Mouse (Mus musculus): ENCODE results near the gene Kcnip2.

Gene Kcnip2

GRCm38 (mm10) chr19:45782315-45783001 lies 33.4 kb downstream of the Kcnip2 start:
- H3K4me1 ChIP-seq (replicated peaks; ENCODE audit: low read depth, low read length), result peaks cover 60% of the 10 kb centered on the region
- no peaks in the 10 kb centered on the region for H3K27me3 ChIP-seq (ENCODE audit: insufficient read depth, low read length)
- no peaks in the 10 kb centered on the region for H3K9me3 ChIP-seq (ENCODE audit: low read length)
- H3K4me3 ChIP-seq (replicated peaks; ENCODE audit: low read length), result peak overlapping the region; percentile 98
- peaks cover 42% of the 10 kb centered on the region for H3K36me3 ChIP-seq (ENCODE audit: insufficient read depth, low read length)
- TF ChIP-seq POU5F1 (IDR thresholded peaks at IDR 0.05; ENCODE audit: borderline replicate concordance, low read length) (no peak), CTCF (conservative IDR thresholded peaks at IDR 0.05; ENCODE audit: low read length) (no peak), NANOG (IDR thresholded peaks at IDR 0.05; ENCODE audit: borderline replicate concordance, low read length) (no peak)

DNA sequence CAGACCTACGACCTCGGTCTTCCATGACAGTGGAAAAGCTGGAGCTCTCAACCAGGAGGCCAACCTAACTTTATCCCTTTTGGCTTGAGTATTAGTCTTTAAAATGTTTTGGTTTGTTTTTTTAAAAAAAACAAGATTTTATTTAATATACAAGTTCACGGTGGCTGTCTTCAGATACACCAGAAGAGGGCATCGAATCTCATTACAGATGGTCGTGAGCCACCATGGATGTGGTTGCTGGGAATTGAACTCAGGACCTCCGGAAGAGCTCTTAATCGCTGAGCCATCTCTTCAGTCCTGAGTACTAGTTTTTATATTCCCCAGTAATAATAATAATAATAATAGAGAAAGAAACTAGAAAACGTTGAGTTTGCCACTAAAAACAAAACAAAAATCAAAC lies 34.2 kb downstream of the Kcnip2 start:
- Histone ChIP-seq H3K27me3 (ENCODE audit: insufficient read depth, low read length) (no peaks in the 10 kb centered on the region), H3K36me3 (ENCODE audit: insufficient read depth, low read length) (peaks cover 50% of the 10 kb centered on the region), H3K9me3 (ENCODE audit: low read length) (no peaks in the 10 kb centered on the region), H3K4me3 (replicated peaks; ENCODE audit: low read length) (peak overlapping the region; percentile 98), H3K4me1 (replicated peaks; ENCODE audit: low read depth, low read length) (peaks cover 52% of the 10 kb centered on the region)
- TF ChIP-seq NANOG (IDR thresholded peaks at IDR 0.05; ENCODE audit: borderline replicate concordance, low read length) (no peak), POU5F1 (IDR thresholded peaks at IDR 0.05; ENCODE audit: borderline replicate concordance, low read length) (no peak), CTCF (conservative IDR thresholded peaks at IDR 0.05; ENCODE audit: low read length) (no peak)

DNA sequence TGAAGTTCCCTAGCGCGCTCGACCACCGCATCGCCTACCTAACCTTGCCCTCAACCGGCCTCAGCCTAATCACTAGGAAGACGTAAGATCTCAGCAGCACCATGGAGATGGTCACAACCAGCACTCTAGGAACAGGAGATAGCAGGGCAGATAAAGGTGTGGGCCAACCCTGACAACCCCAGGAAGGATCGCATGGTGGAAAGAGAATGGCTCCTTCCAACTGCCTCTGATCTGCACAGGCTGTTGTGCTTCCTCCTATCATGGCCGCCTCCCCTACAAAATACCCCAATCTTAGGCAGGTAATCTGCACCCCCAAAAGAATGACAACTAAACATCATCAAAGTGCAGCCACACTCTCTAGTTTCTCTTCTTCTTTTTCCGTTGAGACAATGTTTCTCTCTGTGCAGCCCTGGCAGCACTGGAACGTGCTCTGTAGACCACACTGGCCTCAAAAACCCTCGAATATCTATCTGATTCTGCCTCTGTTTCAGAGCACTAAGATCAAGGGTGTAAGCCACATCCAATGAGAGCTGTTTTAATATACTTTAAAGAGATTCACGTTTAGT lies 35.4 kb downstream of the Kcnip2 start:
- Histone ChIP-seq H3K4me1 (replicated peaks; ENCODE audit: low read depth, low read length) (peaks cover 46% of the 10 kb centered on the region), H3K4me3 (replicated peaks; ENCODE audit: low read length) (0 out of 2 replicates have a peak overlapping the region, but pooled peaks have one; percentile 98), H3K9me3 (ENCODE audit: low read length) (no peaks in the 10 kb centered on the region), H3K27me3 (ENCODE audit: insufficient read depth, low read length) (no peaks in the 10 kb centered on the region), H3K36me3 (ENCODE audit: insufficient read depth, low read length) (peaks cover 62% of the 10 kb centered on the region)
- TF ChIP-seq CTCF (conservative IDR thresholded peaks at IDR 0.05; ENCODE audit: low read length), result no peak
- no peak for TF ChIP-seq NANOG (IDR thresholded peaks at IDR 0.05; ENCODE audit: borderline replicate concordance, low read length)
- TF ChIP-seq POU5F1 (IDR thresholded peaks at IDR 0.05; ENCODE audit: borderline replicate concordance, low read length), result no peak

- peaks cover 18% of the 10 kb centered on the region for H3K4me1 ChIP-seq (replicated peaks; ENCODE audit: low read depth, low read length)
- no peak overlapping the region for H3K4me3 ChIP-seq (replicated peaks; ENCODE audit: low read length)
- no peaks in the 10 kb centered on the region for H3K27me3 ChIP-seq (ENCODE audit: insufficient read depth, low read length)
- peaks cover 100% of the 10 kb centered on the region for H3K36me3 ChIP-seq (ENCODE audit: insufficient read depth, low read length)
- TF ChIP-seq POU5F1 (IDR thresholded peaks at IDR 0.05; ENCODE audit: borderline replicate concordance, low read length), result no peak
- TF ChIP-seq NANOG (IDR thresholded peaks at IDR 0.05; ENCODE audit: borderline replicate concordance, low read length), result no peak
- no peak for TF ChIP-seq CTCF (conservative IDR thresholded peaks at IDR 0.05; ENCODE audit: low read length)
- H3K9me3 ChIP-seq (ENCODE audit: low read length), result no peaks in the 10 kb centered on the region
These were observed 40.4 kb downstream of the Kcnip2 start for GRCm38 (mm10) chr19:45775486-45775885.

DNA sequence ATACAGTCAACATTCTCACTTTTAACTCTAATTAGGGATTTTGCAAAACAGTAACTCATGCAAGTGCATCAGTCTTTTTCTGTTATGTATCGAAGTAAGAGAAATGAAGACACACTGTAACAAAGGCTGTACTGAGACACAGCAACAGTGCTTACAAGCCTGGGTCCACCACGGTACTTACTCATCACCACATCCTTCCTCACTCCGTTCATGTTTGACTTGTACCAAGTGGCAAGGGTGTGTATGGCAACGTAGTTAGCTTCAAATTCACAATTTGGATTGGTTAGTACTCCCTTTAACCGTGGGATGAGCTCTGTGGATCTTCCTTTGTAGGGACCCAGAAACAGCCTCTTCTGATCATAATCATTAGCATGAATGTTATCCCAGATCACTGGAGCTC lies 44.4 kb downstream of the Kcnip2 start:
- H3K9me3 ChIP-seq (ENCODE audit: low read length), result no peaks in the 10 kb centered on the region
- H3K36me3 ChIP-seq (ENCODE audit: insufficient read depth, low read length), result peaks cover 100% of the 10 kb centered on the region
- H3K4me1 ChIP-seq (replicated peaks; ENCODE audit: low read depth, low read length), result peaks cover 13% of the 10 kb centered on the region; the same call in 1 of the 2 replicates
- no peaks in the 10 kb centered on the region for H3K27me3 ChIP-seq (ENCODE audit: insufficient read depth, low read length)
- TF ChIP-seq CTCF (conservative IDR thresholded peaks at IDR 0.05; ENCODE audit: low read length) (no peak), NANOG (IDR thresholded peaks at IDR 0.05; ENCODE audit: borderline replicate concordance, low read length) (no peak), POU5F1 (IDR thresholded peaks at IDR 0.05; ENCODE audit: borderline replicate concordance, low read length) (no peak)
- H3K4me3 ChIP-seq (replicated peaks; ENCODE audit: low read length), result no peak overlapping the region

DNA sequence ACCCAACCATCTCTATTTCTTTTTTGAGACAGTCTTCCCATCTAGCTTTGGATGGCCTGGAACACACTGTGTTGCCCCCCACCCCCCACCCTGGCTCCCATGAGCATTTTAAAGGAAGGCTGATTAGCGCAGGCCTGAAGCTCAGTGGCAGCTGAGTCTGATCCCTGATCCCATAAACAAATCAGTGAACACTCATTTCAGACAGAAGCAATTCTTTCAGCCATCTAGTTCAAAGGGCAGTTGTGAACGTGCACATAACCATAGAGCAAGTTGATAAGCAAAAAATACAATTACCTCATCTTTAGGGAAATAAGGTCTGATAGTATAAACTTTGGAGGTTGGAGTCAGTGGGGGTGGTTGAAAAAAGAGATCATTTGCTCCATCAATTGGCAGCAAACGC lies 55.1 kb downstream of the Kcnip2 start:
- Histone ChIP-seq H3K9me3 (ENCODE audit: low read length) (no peaks in the 10 kb centered on the region), H3K36me3 (ENCODE audit: insufficient read depth, low read length) (peaks cover 97% of the 10 kb centered on the region), H3K4me1 (replicated peaks; ENCODE audit: low read depth, low read length) (peaks cover 57% of the 10 kb centered on the region), H3K4me3 (replicated peaks; ENCODE audit: low read length) (no peak overlapping the region), H3K27me3 (ENCODE audit: insufficient read depth, low read length) (no peaks in the 10 kb centered on the region)
- TF ChIP-seq POU5F1 (IDR thresholded peaks at IDR 0.05; ENCODE audit: borderline replicate concordance, low read length) (no peak), CTCF (conservative IDR thresholded peaks at IDR 0.05; ENCODE audit: low read length) (no peak), NANOG (IDR thresholded peaks at IDR 0.05; ENCODE audit: borderline replicate concordance, low read length) (no peak)

- TF ChIP-seq POU5F1 (IDR thresholded peaks at IDR 0.05; ENCODE audit: borderline replicate concordance, low read length), result no peak
- no peak for TF ChIP-seq CTCF (conservative IDR thresholded peaks at IDR 0.05; ENCODE audit: low read length)
- TF ChIP-seq NANOG (IDR thresholded peaks at IDR 0.05; ENCODE audit: borderline replicate concordance, low read length), result no peak
- Histone ChIP-seq H3K27me3 (ENCODE audit: insufficient read depth, low read length) (no peaks in the 10 kb centered on the region), H3K9me3 (ENCODE audit: low read length) (no peaks in the 10 kb centered on the region), H3K4me1 (replicated peaks; ENCODE audit: low read depth, low read length) (peaks cover 56% of the 10 kb centered on the region), H3K36me3 (ENCODE audit: insufficient read depth, low read length) (peaks cover 97% of the 10 kb centered on the region), H3K4me3 (replicated peaks; ENCODE audit: low read length) (no peak overlapping the region)
These were observed 57.2 kb downstream of the Kcnip2 start for GRCm38 (mm10) chr19:45758671-45759070.

DNA sequence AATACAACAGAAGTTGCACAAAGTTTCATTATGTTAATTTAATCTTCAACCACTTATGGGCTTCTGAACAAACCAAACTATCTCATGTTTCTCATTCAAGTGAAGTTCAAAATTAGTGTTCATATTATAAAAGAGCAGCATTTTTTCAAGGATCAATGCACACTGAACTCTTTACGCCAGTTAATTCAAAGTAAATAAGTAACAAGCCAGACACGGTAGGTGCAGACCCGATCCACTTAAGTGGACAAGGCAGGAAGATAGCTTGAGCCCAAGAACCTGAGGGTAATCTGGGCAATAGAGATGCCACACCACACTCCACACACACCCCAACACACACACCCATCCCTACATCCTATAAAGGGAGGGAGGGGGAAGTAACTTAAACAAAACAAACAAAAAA lies 62.3 kb downstream of the Kcnip2 start:
- Histone ChIP-seq H3K4me3 (replicated peaks; ENCODE audit: low read length) (no peak overlapping the region), H3K36me3 (ENCODE audit: insufficient read depth, low read length) (peaks cover 87% of the 10 kb centered on the region), H3K27me3 (ENCODE audit: insufficient read depth, low read length) (no peaks in the 10 kb centered on the region), H3K9me3 (ENCODE audit: low read length) (no peaks in the 10 kb centered on the region), H3K4me1 (replicated peaks; ENCODE audit: low read depth, low read length) (peaks cover 62% of the 10 kb centered on the region)
- no peak for TF ChIP-seq NANOG (IDR thresholded peaks at IDR 0.05; ENCODE audit: borderline replicate concordance, low read length)
- TF ChIP-seq POU5F1 (IDR thresholded peaks at IDR 0.05; ENCODE audit: borderline replicate concordance, low read length), result no peak
- TF ChIP-seq CTCF (conservative IDR thresholded peaks at IDR 0.05; ENCODE audit: low read length), result no peak

Measured in E14TG2a.4 (cell line).